Comparison of ENCODE assay signal across 17 mouse cellular contexts in the genomic region with DNA sequence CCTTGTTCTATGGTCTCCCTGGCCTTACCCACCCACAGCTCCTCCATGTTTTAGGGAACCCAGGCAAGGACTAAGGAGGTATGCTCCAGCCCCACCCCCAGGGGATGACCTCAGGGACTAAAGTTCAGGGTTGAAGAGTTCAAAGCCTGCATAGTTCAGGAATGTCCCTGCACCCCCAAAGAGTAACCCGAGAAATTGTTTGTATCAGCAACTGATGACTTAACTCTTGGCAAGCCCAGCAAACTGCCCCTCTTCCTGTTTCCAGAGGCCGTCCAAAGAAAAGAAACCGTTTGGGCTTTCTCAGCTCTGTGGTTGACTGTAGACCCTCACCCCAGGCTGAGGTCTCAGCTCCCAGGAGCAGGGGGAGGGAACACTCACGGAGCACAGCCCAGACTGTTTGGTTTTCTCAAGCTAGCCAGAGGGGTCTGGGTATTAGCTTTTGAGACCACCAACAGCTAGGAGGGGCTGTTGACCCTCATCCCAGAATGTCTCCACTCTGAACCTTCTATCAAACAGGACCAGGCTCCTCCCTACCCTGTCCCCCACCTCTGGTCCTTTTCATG. TPM values are rescaled to one million over a fixed set of nuclear protein-coding genes. Genes with fewer than 3 reads are reported as not detected.
A peak's percentile ranks its signal among the peaks of the same experiment; 100 is the strongest.
DNase-seq lines count a peak whose midpoint lies in the region; ATAC-seq and TF ChIP-seq lines count a peak whose summit lies in the region.
"Had no signal": no experiment of that assay in that cellular context is flagged by ENCODE, and none has a peak within 500 bp of the region (broad histone marks: within the 10 kb centered on the region; RNA-seq: fewer than 3 reads in every experiment).

No protein-coding gene starts in this region.

- no peak overlapping the region for H3K9ac ChIP-seq in stomach, postnatal 0 days (ENCODE audit: low read length)
- H3K9ac ChIP-seq in hindbrain, embryonic 11.5 days (ENCODE audit: low read depth, low read length), result no peak overlapping the region
- H3K9ac ChIP-seq: liver, embryonic 14.5 days had no signal

- no peak for TF ChIP-seq CTCF in kidney, adult 2 months (conservative IDR thresholded peaks at IDR 0.05; ENCODE audit: insufficient read depth, insufficient read length, low read depth, low read length)
- no peak for TF ChIP-seq CTCF in stomach, postnatal 0 days (IDR thresholded peaks at IDR 0.05; ENCODE audit: low read depth)

- no peaks in the 10 kb centered on the region for H3K9me3 ChIP-seq in stomach, postnatal 0 days (ENCODE audit: control insufficient read depth, low read length)
- no peaks in the 10 kb centered on the region for H3K9me3 ChIP-seq in hindbrain, embryonic 11.5 days (ENCODE audit: control insufficient read depth, low read length)

- no peak overlapping the region for H3K4me3 ChIP-seq in kidney, adult 2 months (ENCODE audit: insufficient read depth, low read depth, low read length)
- no peak overlapping the region for H3K4me3 ChIP-seq in stomach, postnatal 0 days (ENCODE audit: low read depth, low read length)
- no peak overlapping the region for H3K4me3 ChIP-seq in hindbrain, embryonic 11.5 days (ENCODE audit: low read depth, low read length)

- DNase-seq in lung, postnatal 10 days, result peak; percentile 22
- no peak for DNase-seq in lung, postnatal 36 days
- DNase-seq in kidney, adult 2 months, result peak; percentile 29
- peak; percentile 51 for DNase-seq in kidney, postnatal 14 days
- DNase-seq in stomach, postnatal 0 days (ENCODE audit: low spot score), result no peak
- DNase-seq in c-Kit-positive CD71-positive TER-119-positive erythroid progenitor cells, embryonic 14.5 days (ENCODE audit: low spot score), result no peak
- no peak for DNase-seq in hindbrain, embryonic 11.5 days (ENCODE audit: low spot score)
- DNase-seq: cerebellum, adult 8-10 months; right cerebral cortex, postnatal 4 days; thymus, postnatal 36 days had no signal

- H3K27me3 ChIP-seq in kidney, adult 2 months (replicated peaks; ENCODE audit: control insufficient read depth, insufficient read depth, low read length), result no peaks in the 10 kb centered on the region
- no peaks in the 10 kb centered on the region for H3K27me3 ChIP-seq in stomach, postnatal 0 days (ENCODE audit: control insufficient read depth, insufficient read depth, low read length)
- H3K27me3 ChIP-seq in hindbrain, embryonic 11.5 days (ENCODE audit: control insufficient read depth, insufficient read depth, low read length), result no peaks in the 10 kb centered on the region

- H3K27ac ChIP-seq in kidney, adult 2 months (ENCODE audit: insufficient read depth, low read depth, low read length), result no peak overlapping the region
- no peak overlapping the region for H3K27ac ChIP-seq in stomach, postnatal 0 days (replicated peaks)
- H3K27ac ChIP-seq in hindbrain, embryonic 11.5 days (ENCODE audit: low read depth, low read length), result no peak overlapping the region
- H3K27ac ChIP-seq: hindbrain, postnatal 0 days; liver, embryonic 14.5 days had no signal

- no peak overlapping the region for H3K4me2 ChIP-seq in stomach, postnatal 0 days (replicated peaks; ENCODE audit: low read depth)
- H3K4me2 ChIP-seq in hindbrain, embryonic 11.5 days (replicated peaks; ENCODE audit: low read depth, low read length), result no peak overlapping the region
- H3K4me2 ChIP-seq: heart, embryonic 11.5 days had no signal

- 0 out of 2 replicates have a peak, but pooled peaks have one; percentile 18 for ATAC-seq in stomach, postnatal 0 days (ENCODE audit: low FRiP score, low TSS enrichment)
- no peak for ATAC-seq in inflammation-experienced regulatory T-cells, adult 6 months
- ATAC-seq in hindbrain, embryonic 11.5 days (ENCODE audit: low FRiP score), result no peak
- ATAC-seq: forebrain, embryonic 16.5 days; hindbrain, postnatal 0 days; lung, postnatal 0 days; midbrain, embryonic 16.5 days had no signal

- no peaks in the 10 kb centered on the region for H3K36me3 ChIP-seq in kidney, adult 2 months (ENCODE audit: control insufficient read depth, insufficient read depth, low read length)
- H3K36me3 ChIP-seq in stomach, postnatal 0 days (ENCODE audit: control insufficient read depth, insufficient read depth, low read length), result no peaks in the 10 kb centered on the region
- H3K36me3 ChIP-seq in hindbrain, embryonic 11.5 days (ENCODE audit: control insufficient read depth, insufficient read depth, low read length), result no peaks in the 10 kb centered on the region

- TF ChIP-seq POLR2A in kidney, adult 2 months (IDR thresholded peaks at IDR 0.05; ENCODE audit: low read depth, low read length), result no peak

- H3K4me1 ChIP-seq in kidney, adult 2 months (ENCODE audit: control insufficient read depth, insufficient read depth, low read length), result no peaks in the 10 kb centered on the region
- H3K4me1 ChIP-seq in stomach, postnatal 0 days (replicated peaks; ENCODE audit: control insufficient read depth, insufficient read depth), result no peaks in the 10 kb centered on the region
- H3K4me1 ChIP-seq in hindbrain, embryonic 11.5 days (replicated peaks; ENCODE audit: control insufficient read depth, insufficient read depth, low read length), result no peaks in the 10 kb centered on the region

- TF ChIP-seq EP300 in stomach, postnatal 0 days (optimal IDR thresholded peaks at IDR 0.05), result no peak

- WGBS in kidney, adult 2 months, result 41% methylated on average over 4 of the region's 4 CpGs
- 33% methylated on average over 4 of the region's 4 CpGs for WGBS in stomach, postnatal 0 days
- 53% methylated on average over 4 of the region's 4 CpGs for WGBS in hindbrain, embryonic 11.5 days

RNA-seq across cellular contexts. Expression of a gene that starts 23.5 kb away (rescaled TPM):
- polyA plus RNA-seq in kidney, adult 2 months (2012; rRNA removed), result 7.7 and 8.2 TPM in 2 replicates
- polyA plus RNA-seq in stomach, postnatal 0 days (2015; fragmentation: Nextera tagmentation; extraction: Ambion mirVana), result 15.5 and 21.6 TPM in 2 replicates
- polyA plus RNA-seq in inflammation-experienced regulatory T-cells, adult 6 months (2017; shearing (Covaris generic)), result 10 to 100 TPM in 2 of 3 experiments, 1 to 10 TPM in 1; 4.5 to 17.0 (median 13.2) TPM
- 14.8 and 21.1 TPM in 2 replicates for polyA plus RNA-seq in hindbrain, embryonic 11.5 days (2014; fragmentation: Nextera tagmentation; extraction: Ambion mirVana)

Comparison
In these comparisons a context has a peak if more than half of its experiments do, and no peak if none do; other contexts are left out.
1. DNase-seq: peak in lung, postnatal 10 days (single experiment), kidney, adult 2 months (single experiment) and kidney, postnatal 14 days (single experiment); none in lung, postnatal 36 days (single experiment), stomach, postnatal 0 days (single experiment), c-Kit-positive CD71-positive TER-119-positive erythroid progenitor cells, embryonic 14.5 days (single experiment) and hindbrain, embryonic 11.5 days (single experiment).